Mouse (Mus musculus) MEL (cell line): Measurements from ENCODE around the gene Lrrn1.

Experiments
- GATA1 ChIP-seq: IDR thresholded peaks from 2 replicates; pipeline ENCODE4 v1.6.1; 2011; ENCODE audit warnings: low read depth, low read length, improper control_type of control experiment
- POLR2A ChIP-seq, 2 experiments: IDR thresholded peaks; 2 replicates each; pipeline ENCODE4 v1.6.1; 2011 to 2012; ENCODE audit warnings: low read length in 2 of 2, mild to moderate bottlenecking in 2 of 2, control low read depth in 1 of 2, improper control_type of control experiment in 1 of 2, low read depth in 1 of 2, moderate library complexity in 1 of 2; ENCODE audit not compliant: control insufficient read depth in 1 of 2, insufficient read depth in 1 of 2, poor library complexity in 1 of 2
- ZMIZ1 ChIP-seq: IDR thresholded peaks from 2 replicates; pipeline ENCODE4 v1.6.1; 2012; ENCODE audit warnings: low read depth, mild to moderate bottlenecking, inconsistent platforms, low read length, improper control_type of control experiment, moderate library complexity

GRCm38 (mm10) chr6:107531526-107532080 is 2.0 kb downstream of the Lrrn1 start:
- TF ChIP-seq ZMIZ1 (no peak), POLR2A (IDR thresholded peaks at IDR 0.05; ENCODE audit: control insufficient read depth in 1 of 2, insufficient read depth in 1 of 2, low read depth in 1 of 2, low read length in 2 of 2, poor library complexity in 1 of 2) (no peak), GATA1 (no peak)
